Comparison of ENCODE assay signal across 11 mouse cellular contexts in the genomic region with DNA sequence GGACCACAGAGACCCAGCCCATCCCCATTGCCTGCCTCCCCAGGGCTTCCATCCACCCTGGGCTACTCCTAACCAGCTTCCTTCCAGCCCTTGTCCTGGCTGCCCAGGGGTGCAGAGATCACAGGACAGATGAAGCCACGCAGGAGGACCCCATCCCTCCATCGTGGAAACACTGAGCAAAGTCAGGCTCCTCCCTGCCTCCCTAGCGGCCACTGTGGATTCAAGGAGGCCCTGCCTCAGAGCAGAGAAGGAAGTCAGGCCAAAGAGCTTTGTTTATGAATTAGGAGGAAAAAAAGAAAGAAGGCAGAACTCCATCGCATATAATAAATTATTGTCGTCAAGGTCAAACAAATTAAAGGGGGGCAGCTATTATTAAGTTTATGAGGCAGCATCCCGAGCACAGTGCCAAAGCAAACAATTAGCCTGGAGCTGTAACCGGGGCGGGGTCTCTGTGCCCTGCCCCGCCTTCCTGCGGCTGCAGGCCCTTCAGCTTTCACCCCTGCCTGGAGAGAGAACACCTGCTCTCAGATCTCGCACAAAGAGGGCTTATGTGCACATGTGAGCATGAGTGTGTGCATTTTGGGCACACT. TPM values are rescaled to one million over a fixed set of nuclear protein-coding genes. Genes with fewer than 3 reads are reported as not detected.
DNase-seq lines count a peak whose midpoint lies in the region; ATAC-seq lines count a peak whose summit lies in the region.
"Had no signal": no experiment of that assay in that cellular context is flagged by ENCODE, and none has a peak within 500 bp of the region (broad histone marks: within the 10 kb centered on the region; RNA-seq: fewer than 3 reads in every experiment).

No protein-coding gene starts in this region.

- WGBS in intestine, embryonic 16.5 days: 8% methylated on average over 11 of the region's 11 CpGs

- no peak overlapping the region for H3K4me2 ChIP-seq in intestine, embryonic 16.5 days (ENCODE audit: low read depth, low read length)
- H3K4me2 ChIP-seq: liver, embryonic 11.5 days had no signal

- peak overlapping the region; percentile 14; the same call in 1 of the 2 replicates for H3K27ac ChIP-seq in intestine, embryonic 16.5 days (ENCODE audit: low read length)

- DNase-seq in kidney, postnatal 4 days: peak; percentile 73 to 82
- peak; percentile 47 to 72 for DNase-seq in lung, postnatal 4 days
- no peak for DNase-seq in right cerebral cortex, postnatal 25 days
- DNase-seq in cerebellum, adult 11 months: no peak
- DNase-seq: thymus, postnatal 4 days had no signal

- H3K9ac ChIP-seq in intestine, embryonic 16.5 days (ENCODE audit: low read depth, low read length): 0 out of 2 replicates have a peak overlapping the region, but pooled peaks have one; percentile 3

- H3K27me3 ChIP-seq in megakaryocyte, embryonic 14.5 days (replicated peaks): peaks cover 2% of the 10 kb centered on the region
- H3K27me3 ChIP-seq in intestine, embryonic 16.5 days (replicated peaks; ENCODE audit: control insufficient read depth, insufficient read depth, low read length): 0 out of 2 replicates have a peak, but pooled peaks cover 4% of the 10 kb centered on the region

- H3K9me3 ChIP-seq in megakaryocyte, embryonic 14.5 days: peaks cover 12% of the 10 kb centered on the region
- H3K9me3 ChIP-seq in intestine, embryonic 16.5 days (ENCODE audit: control insufficient read depth, low read length): no peaks in the 10 kb centered on the region

- peak overlapping the region; percentile 34 for H3K4me3 ChIP-seq in megakaryocyte, embryonic 14.5 days (replicated peaks)
- H3K4me3 ChIP-seq in intestine, embryonic 16.5 days (ENCODE audit: low read length): no peak overlapping the region

- no peaks in the 10 kb centered on the region for H3K36me3 ChIP-seq in megakaryocyte, embryonic 14.5 days (replicated peaks; ENCODE audit: low read length)
- H3K36me3 ChIP-seq in intestine, embryonic 16.5 days (ENCODE audit: control insufficient read depth, insufficient read depth, low read length): no peaks in the 10 kb centered on the region; the same call in 1 of the 2 replicates

- no peaks in the 10 kb centered on the region for H3K4me1 ChIP-seq in megakaryocyte, embryonic 14.5 days
- peaks cover 20% of the 10 kb centered on the region for H3K4me1 ChIP-seq in intestine, embryonic 16.5 days (ENCODE audit: control insufficient read depth, insufficient read depth, low read length)

- ATAC-seq in megakaryocyte, adult 5-6 weeks (ENCODE audit: poor library complexity, severe bottlenecking): no peak
- ATAC-seq in intestine, embryonic 16.5 days: peak; percentile 86
- ATAC-seq in erythroblast, adult 5-6 weeks (replicated peaks; ENCODE audit: low FRiP score, poor library complexity, severe bottlenecking): no peak

RNA-seq across cellular contexts. Expression of a gene that starts 12.4 kb away (rescaled TPM):
- not detected in 2 replicates for polyA plus RNA-seq in megakaryocyte, embryonic 14.5 days (2012; ENCODE audit: insufficient read depth, low replicate concordance)
- total RNA-seq in megakaryocyte, adult 5-6 weeks (2015): not detected in 2 replicates
- not detected in 2 replicates for total RNA-seq in megakaryocyte, adult 5-6 weeks (2017)
- not detected in 2 replicates for polyA plus RNA-seq in intestine, embryonic 16.5 days (2015; fragmentation: Nextera tagmentation; extraction: Ambion mirVana)
- not detected in 2 replicates for total RNA-seq in erythroblast, adult 5-6 weeks (2015; ENCODE audit: low replicate concordance)
- total RNA-seq in erythroblast, adult 5-6 weeks (2017; ENCODE audit: low replicate concordance): not detected in 2 replicates
- polyA plus RNA-seq: embryonic facial prominence, embryonic 11.5 days; liver, embryonic 11.5 days had no signal

RNA-seq across cellular contexts. Expression of a gene that starts 46.8 kb away (rescaled TPM):
- not detected in 2 replicates for polyA plus RNA-seq in megakaryocyte, embryonic 14.5 days (2012; ENCODE audit: insufficient read depth, low replicate concordance)
- not detected in 2 replicates for total RNA-seq in megakaryocyte, adult 5-6 weeks (2015)
- total RNA-seq in megakaryocyte, adult 5-6 weeks (2017): not detected in 2 replicates
- 69.5 and 74.1 TPM in 2 replicates for polyA plus RNA-seq in intestine, embryonic 16.5 days (2015; fragmentation: Nextera tagmentation; extraction: Ambion mirVana)
- total RNA-seq in erythroblast, adult 5-6 weeks (2015; ENCODE audit: low replicate concordance): not detected in 2 replicates
- total RNA-seq in erythroblast, adult 5-6 weeks (2017; ENCODE audit: low replicate concordance): not detected in 2 replicates

Comparison
In these comparisons a context has a peak if more than half of its experiments do, and no peak if none do; other contexts are left out.
1. DNase-seq: peak in kidney, postnatal 4 days (2 of 2) and lung, postnatal 4 days (2 of 2); none in right cerebral cortex, postnatal 25 days (single experiment) and cerebellum, adult 11 months (single experiment).